Mouse (Mus musculus): ENCODE measurements around the gene Rtn1. TPM values are rescaled to one million over a fixed set of nuclear protein-coding genes. Genes with fewer than 3 reads are reported as not detected.

Gene Rtn1
- total RNA-seq, 2 experiments from 2014 or later = 3.5 to 4.6 TPM

Other genes starting within 250 kb of the Rtn1 start
- not detected for gene Ccdc175, start 224.0 kb downstream of the Rtn1 start, total RNA-seq (2021)
- under 1 TPM; 0.19 to 0.28 TPM for gene Lrrc9, start 32.8 kb upstream of the Rtn1 start, total RNA-seq (2021)
- gene Pcnx4, start 127.3 kb upstream of the Rtn1 start, total RNA-seq (2021) = 1 to 10 TPM; 3.3 to 4.2 TPM
- not detected for gene Gm4756, start 240.6 kb upstream of the Rtn1 start, total RNA-seq (2021)

All from heart, postnatal 36 days (tissue).